Mouse (Mus musculus) cerebellum, adult 2 months (tissue): Measurements from ENCODE around the gene Gm12166. TPM values are rescaled to one million over a fixed set of nuclear protein-coding genes. Genes with fewer than 3 reads are reported as not detected.

Source experiments
- DNase-seq, 2 experiments: peaks; one replicate each; pipeline ENCODE4 v3.0.0; 2021
- H3K27ac ChIP-seq: fragments of 200-500 bp; 2 replicates; pipeline ENCODE4 v1.5.1; 2012; ENCODE audit warnings: low read length, control low read depth, inconsistent platforms; ENCODE audit not compliant: insufficient read depth
- H3K27me3 ChIP-seq: fragments of 200-500 bp; 2 replicates; pipeline ENCODE4 v1.6.1; 2012; ENCODE audit warnings: inconsistent platforms, mild to moderate bottlenecking, low read length, moderate library complexity; ENCODE audit not compliant: control insufficient read depth, insufficient read depth
- H3K4me1 ChIP-seq: fragments of 200-500 bp; 2 replicates; pipeline ENCODE4 v1.6.1; 2011; ENCODE audit warnings: low read length; ENCODE audit not compliant: control insufficient read depth, insufficient read depth
- H3K4me3 ChIP-seq: fragments of 200-500 bp; replicated peaks from 2 replicates; pipeline ENCODE3; 2011; ENCODE audit warnings: mild to moderate bottlenecking, low read depth, low read length, control low read depth; ENCODE audit not compliant: insufficient read depth
- CTCF ChIP-seq: fragments of 200-500 bp; IDR thresholded peaks from 2 replicates; pipeline ENCODE4 v1.5.1; 2011; ENCODE audit warnings: low read depth, mild to moderate bottlenecking, control low read depth, low read length, moderate library complexity, borderline replicate concordance; ENCODE audit not compliant: insufficient read depth
- POLR2A ChIP-seq: fragments of 200-500 bp; IDR thresholded peaks from 2 replicates; pipeline ENCODE4 v1.6.1; 2011; ENCODE audit warnings: low read length, control low read depth, borderline replicate concordance; ENCODE audit not compliant: insufficient read depth
- WGBS: fragments of 180-500 bp; shearing (Covaris S2); methylation state at CpG from one replicate; pipeline ENCODE4 v1.1.7; 2018; 5-methylcytosine and 5-hydroxymethylcytosine counted together
- polyA plus RNA-seq: library from polyadenylated mRNA; depleted of rRNA; stranded (reverse); fragments of >200 nt; gene quantifications from 2 replicates; pipeline ENCODE4 v1.2.3, GENCODE M21; 2012

Gm12166 gene
- polyA plus RNA-seq, 1 experiment = 9.0 TPM

GRCm38 (mm10) chr11:46070161-46070560 is 18.0 kb upstream of the Gm12166 start:
- Histone ChIP-seq H3K4me3 (no peak overlapping the region), H3K4me1 (peaks cover 9% of the 10 kb centered on the region; the same call in 1 of the 2 replicates), H3K27me3 (no peaks in the 10 kb centered on the region), H3K27ac (no peak overlapping the region)
- DNase-seq = no peak
- TF ChIP-seq POLR2A (no peak), CTCF (no peak)
- 90% methylated on average over 4 of the region's 4 CpGs for WGBS

DNA sequence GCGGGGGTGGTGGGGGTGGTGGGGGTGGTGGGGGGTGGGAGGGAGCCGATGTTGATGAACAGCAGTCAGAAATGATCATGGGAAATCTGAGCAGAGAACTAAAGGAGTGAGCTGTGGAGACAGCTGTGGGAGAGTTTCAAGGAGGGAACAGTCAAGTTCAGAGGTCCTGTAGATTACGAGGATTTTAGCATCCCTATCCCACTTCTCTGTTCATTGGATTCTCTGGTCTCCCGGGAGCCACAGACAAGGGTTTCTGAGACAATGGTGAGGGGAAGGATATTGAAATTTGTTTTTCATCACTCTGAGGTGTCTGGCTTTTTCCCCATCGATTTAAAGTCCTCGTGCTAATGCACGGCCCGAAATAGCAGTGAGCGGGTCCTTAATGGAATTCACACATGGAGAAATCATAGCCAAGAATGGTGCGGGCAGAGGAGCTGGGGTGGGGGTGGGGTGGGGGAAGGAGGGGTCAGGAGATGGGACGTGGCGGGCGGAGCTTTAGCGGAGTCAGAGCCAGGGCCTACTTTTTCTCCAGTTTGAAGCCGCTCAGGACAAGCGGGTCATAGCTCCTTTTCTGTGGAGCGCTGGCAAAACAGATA is 17.4 kb upstream of the Gm12166 start:
- Histone ChIP-seq H3K27me3 (no peaks in the 10 kb centered on the region), H3K4me1 (peaks cover 15% of the 10 kb centered on the region; the same call in 1 of the 2 replicates), H3K27ac (no peak overlapping the region), H3K4me3 (no peak overlapping the region)
- WGBS = 68% methylated on average over 17 of the region's 17 CpGs
- no peak for DNase-seq
- no peak for TF ChIP-seq CTCF
- no peak for TF ChIP-seq POLR2A

GRCm38 (mm10) chr11:46068756-46069407 is 16.8 kb upstream of the Gm12166 start:
- Histone ChIP-seq H3K4me3 (no peak overlapping the region), H3K4me1 (peaks cover 16% of the 10 kb centered on the region; the same call in 1 of the 2 replicates), H3K27me3 (no peaks in the 10 kb centered on the region), H3K27ac (no peak overlapping the region)
- 52% methylated on average over 12 of the region's 12 CpGs for WGBS
- no peak for TF ChIP-seq POLR2A
- TF ChIP-seq CTCF = no peak
- peak in 1 of 2 experiments; percentile 32 for DNase-seq

DNA sequence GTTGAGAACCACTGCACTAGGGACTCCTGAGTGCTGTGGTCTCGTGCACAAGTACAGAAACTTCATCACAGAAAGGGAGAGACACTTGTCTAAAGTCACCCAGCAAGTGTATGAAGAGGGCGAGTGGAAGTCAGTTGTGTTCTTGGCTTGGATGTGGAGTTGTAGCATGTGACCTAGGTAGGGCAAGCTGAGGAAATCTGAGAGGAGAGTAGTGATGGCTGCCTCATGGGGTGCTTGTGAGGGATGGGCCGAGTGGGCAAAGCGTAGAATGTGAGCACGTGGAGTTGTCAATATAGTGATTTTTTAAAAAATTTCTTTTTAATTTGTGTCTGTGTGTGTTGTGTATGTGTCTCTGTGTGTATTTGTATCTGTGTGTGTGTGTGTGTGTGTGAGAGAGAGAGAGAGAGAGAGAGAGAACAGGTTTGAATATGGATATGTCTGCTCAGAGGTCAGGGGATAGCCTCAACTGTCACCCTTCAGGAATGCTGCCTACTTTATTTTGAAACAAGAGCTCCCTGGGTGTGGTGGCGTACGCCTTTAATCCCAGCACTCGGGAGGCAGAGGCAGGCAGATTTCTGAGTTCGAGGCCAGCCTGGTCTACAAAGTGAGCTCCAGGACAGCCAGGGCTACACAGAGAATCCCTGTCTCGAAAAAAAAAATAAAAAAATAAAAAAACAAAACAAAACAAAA is 15.4 kb upstream of the Gm12166 start:
- Histone ChIP-seq H3K27ac (no peak overlapping the region), H3K27me3 (no peaks in the 10 kb centered on the region), H3K4me3 (no peak overlapping the region), H3K4me1 (peaks cover 16% of the 10 kb centered on the region; the same call in 1 of the 2 replicates)
- 93% methylated on average over 10 of the region's 10 CpGs for WGBS
- DNase-seq = no peak
- TF ChIP-seq POLR2A (no peak), CTCF (no peak)

DNA sequence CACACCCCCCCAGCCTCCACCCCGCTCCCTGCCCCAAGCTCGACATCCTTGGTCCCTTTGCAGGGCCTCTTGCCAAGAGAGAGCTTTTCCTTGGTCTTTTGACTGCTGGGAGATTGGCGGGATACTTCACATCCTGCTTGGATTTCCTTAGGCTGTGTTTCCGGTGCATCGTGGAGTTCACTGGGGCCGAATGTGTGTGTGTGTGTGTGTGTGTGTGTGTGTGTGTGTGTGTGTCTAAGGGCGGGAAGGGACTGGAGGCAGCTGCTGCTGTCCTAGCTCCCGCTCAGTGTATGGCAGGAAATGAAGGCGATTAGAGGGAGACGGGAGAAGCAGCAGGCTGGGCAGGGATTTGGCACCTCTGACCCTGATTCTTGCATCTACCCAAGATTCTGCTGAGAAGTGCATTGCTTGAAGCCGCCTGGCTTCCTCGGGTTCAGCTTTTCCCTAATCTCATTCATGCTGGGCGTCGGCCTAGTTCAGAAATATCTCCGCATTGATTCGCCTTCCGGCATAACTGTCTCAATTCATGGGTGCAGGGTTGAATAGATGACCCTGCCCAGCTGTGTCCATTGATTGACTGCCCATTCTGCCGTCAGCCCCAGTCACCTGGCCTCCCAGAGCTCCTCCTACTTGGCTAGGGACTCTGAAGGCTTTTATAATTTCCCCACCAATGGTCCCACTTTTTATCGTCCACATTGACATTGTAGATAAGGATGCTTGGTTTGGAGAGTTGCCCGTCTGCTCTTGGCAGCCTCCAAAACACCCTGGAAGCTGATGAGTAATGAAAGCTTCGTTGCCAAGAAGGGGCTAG is 13.3 kb upstream of the Gm12166 start:
- DNase-seq = peak; percentile 71 to 78
- H3K27ac ChIP-seq = peak overlapping the region; percentile 79
- TF ChIP-seq POLR2A (no peak), CTCF (no peak)
- no peaks in the 10 kb centered on the region for H3K27me3 ChIP-seq
- H3K4me3 ChIP-seq = peak overlapping the region; percentile 9
- 10% methylated on average over 21 of the region's 21 CpGs for WGBS
- peaks cover 16% of the 10 kb centered on the region; the same call in 1 of the 2 replicates for H3K4me1 ChIP-seq

DNA sequence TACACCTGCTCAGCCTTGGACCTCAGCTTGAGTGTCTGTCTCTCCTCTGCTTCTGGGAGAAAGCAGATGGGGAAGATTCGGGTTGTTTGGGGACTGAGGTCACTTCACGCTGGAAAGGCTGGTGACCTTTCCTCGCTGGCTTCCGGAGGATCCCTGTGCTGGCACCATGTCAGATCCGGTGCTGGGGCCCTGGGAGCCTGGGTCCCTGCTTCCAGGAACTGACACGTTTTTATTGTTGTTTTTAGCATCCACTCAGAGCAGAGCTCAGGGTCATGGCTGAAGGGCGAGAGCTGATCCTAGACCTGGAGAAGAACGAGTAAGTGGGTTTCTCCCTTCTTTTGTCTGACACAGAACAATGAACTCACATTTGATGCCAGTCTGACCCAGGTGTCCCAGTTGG is 12.6 kb upstream of the Gm12166 start:
- Histone ChIP-seq H3K27me3 (no peaks in the 10 kb centered on the region), H3K27ac (no peak overlapping the region), H3K4me3 (no peak overlapping the region), H3K4me1 (peaks cover 16% of the 10 kb centered on the region; the same call in 1 of the 2 replicates)
- no peak for TF ChIP-seq POLR2A
- no peak for TF ChIP-seq CTCF
- 47% methylated on average over 8 of the region's 8 CpGs for WGBS
- peak in 1 of 2 experiments; percentile 34 for DNase-seq
